Mouse (Mus musculus): Measurements from ENCODE around the gene Sema6d. TPM values are rescaled to one million over a fixed set of nuclear protein-coding genes. Genes with fewer than 3 reads are reported as not detected.
A peak's percentile ranks its signal among the peaks of the same experiment; 100 is the strongest.

Gene Sema6d
- polyA plus RNA-seq, 1 experiment from 2014 or later: 16.5 TPM

- no peak for ATAC-seq (replicated peaks; ENCODE audit: insufficient number of reproducible peaks, insufficient read depth, low FRiP score, low read depth)
- Histone ChIP-seq H3K9me3 (replicated peaks) (no peaks in the 10 kb centered on the region), H3K4me2 (no peak overlapping the region), H3K36me3 (no peaks in the 10 kb centered on the region), H3K9ac (no peak overlapping the region), H3K4me3 (no peak overlapping the region), H3K27ac (no peak overlapping the region), H3K27me3 (no peaks in the 10 kb centered on the region), H3K4me1 (replicated peaks) (no peaks in the 10 kb centered on the region)
- WGBS: 79% methylated on average over 2 of the region's 2 CpGs
These were observed 264.4 kb downstream of the Sema6d start for GRCm38 (mm10) chr2:124354191-124354590.

- Histone ChIP-seq H3K27ac (no peak overlapping the region), H3K4me2 (no peak overlapping the region), H3K4me1 (replicated peaks) (no peaks in the 10 kb centered on the region), H3K27me3 (no peaks in the 10 kb centered on the region), H3K9ac (no peak overlapping the region), H3K4me3 (no peak overlapping the region), H3K9me3 (replicated peaks) (no peaks in the 10 kb centered on the region), H3K36me3 (no peaks in the 10 kb centered on the region)
- ATAC-seq (replicated peaks; ENCODE audit: insufficient number of reproducible peaks, insufficient read depth, low FRiP score, low read depth): no peak
- WGBS: 86% methylated on average over 2 of the region's 2 CpGs
These were observed 264.9 kb downstream of the Sema6d start for GRCm38 (mm10) chr2:124354716-124355115.

- Histone ChIP-seq H3K4me3 (no peak overlapping the region), H3K4me2 (no peak overlapping the region), H3K27ac (peak overlapping the region; percentile 29), H3K36me3 (no peaks in the 10 kb centered on the region), H3K9me3 (replicated peaks) (no peaks in the 10 kb centered on the region), H3K9ac (no peak overlapping the region), H3K4me1 (replicated peaks) (peaks cover 31% of the 10 kb centered on the region), H3K27me3 (no peaks in the 10 kb centered on the region)
- WGBS: 30% methylated on average over 1 of the region's 1 CpGs
- no peak for ATAC-seq (replicated peaks; ENCODE audit: insufficient number of reproducible peaks, insufficient read depth, low FRiP score, low read depth)
These were observed 279.5 kb downstream of the Sema6d start for GRCm38 (mm10) chr2:124369291-124369690.

GRCm38 (mm10) chr2:124369991-124370390 is 280.2 kb downstream of the Sema6d start:
- H3K4me3 ChIP-seq: no peak overlapping the region
- no peaks in the 10 kb centered on the region for H3K27me3 ChIP-seq
- H3K4me2 ChIP-seq: no peak overlapping the region
- H3K9ac ChIP-seq: 0 out of 2 replicates have a peak overlapping the region, but pooled peaks have one; percentile 7
- no peaks in the 10 kb centered on the region for H3K9me3 ChIP-seq (replicated peaks)
- peak overlapping the region; percentile 29 for H3K27ac ChIP-seq
- no peak for ATAC-seq (replicated peaks; ENCODE audit: insufficient number of reproducible peaks, insufficient read depth, low FRiP score, low read depth)
- H3K36me3 ChIP-seq: no peaks in the 10 kb centered on the region
- H3K4me1 ChIP-seq (replicated peaks): peaks cover 31% of the 10 kb centered on the region
- 33% methylated on average over 2 of the region's 2 CpGs for WGBS

GRCm38 (mm10) chr2:124371363-124371762 is 281.6 kb downstream of the Sema6d start:
- no peaks in the 10 kb centered on the region for H3K27me3 ChIP-seq
- no peak overlapping the region for H3K4me2 ChIP-seq
- WGBS: 4% methylated on average over 2 of the region's 2 CpGs
- peak overlapping the region; percentile 50 for H3K27ac ChIP-seq
- peak; percentile 90 for ATAC-seq (replicated peaks; ENCODE audit: insufficient number of reproducible peaks, insufficient read depth, low FRiP score, low read depth)
- H3K9me3 ChIP-seq (replicated peaks): no peaks in the 10 kb centered on the region
- peaks cover 31% of the 10 kb centered on the region for H3K4me1 ChIP-seq (replicated peaks)
- no peak overlapping the region for H3K9ac ChIP-seq
- H3K36me3 ChIP-seq: no peaks in the 10 kb centered on the region
- H3K4me3 ChIP-seq: no peak overlapping the region

GRCm38 (mm10) chr2:124385053-124385452 is 295.3 kb downstream of the Sema6d start:
- H3K4me2 ChIP-seq: no peak overlapping the region
- H3K27ac ChIP-seq: no peak overlapping the region
- no peaks in the 10 kb centered on the region for H3K36me3 ChIP-seq
- no peak overlapping the region for H3K4me3 ChIP-seq
- no peaks in the 10 kb centered on the region for H3K4me1 ChIP-seq (replicated peaks)
- H3K9ac ChIP-seq: no peak overlapping the region
- no peaks in the 10 kb centered on the region for H3K9me3 ChIP-seq (replicated peaks)
- 72% methylated on average over 1 of the region's 1 CpGs for WGBS
- H3K27me3 ChIP-seq: no peaks in the 10 kb centered on the region
- no peak for ATAC-seq (replicated peaks; ENCODE audit: insufficient number of reproducible peaks, insufficient read depth, low FRiP score, low read depth)

GRCm38 (mm10) chr2:124385722-124386121 is 296.0 kb downstream of the Sema6d start:
- Histone ChIP-seq H3K4me2 (no peak overlapping the region), H3K27ac (no peak overlapping the region), H3K4me1 (replicated peaks) (no peaks in the 10 kb centered on the region), H3K9me3 (replicated peaks) (no peaks in the 10 kb centered on the region), H3K27me3 (no peaks in the 10 kb centered on the region), H3K36me3 (no peaks in the 10 kb centered on the region), H3K9ac (no peak overlapping the region), H3K4me3 (no peak overlapping the region)
- 63% methylated on average over 1 of the region's 1 CpGs for WGBS
- no peak for ATAC-seq (replicated peaks; ENCODE audit: insufficient number of reproducible peaks, insufficient read depth, low FRiP score, low read depth)

GRCm38 (mm10) chr2:124388269-124388668 is 298.5 kb downstream of the Sema6d start:
- no peak overlapping the region for H3K27ac ChIP-seq
- no peaks in the 10 kb centered on the region for H3K4me1 ChIP-seq (replicated peaks)
- WGBS: 81% methylated on average over 1 of the region's 1 CpGs
- H3K36me3 ChIP-seq: no peaks in the 10 kb centered on the region
- no peaks in the 10 kb centered on the region for H3K9me3 ChIP-seq (replicated peaks)
- no peak overlapping the region for H3K4me3 ChIP-seq
- no peak for ATAC-seq (replicated peaks; ENCODE audit: insufficient number of reproducible peaks, insufficient read depth, low FRiP score, low read depth)
- no peak overlapping the region for H3K4me2 ChIP-seq
- H3K27me3 ChIP-seq: no peaks in the 10 kb centered on the region
- no peak overlapping the region for H3K9ac ChIP-seq

- no peak for ATAC-seq (replicated peaks; ENCODE audit: insufficient number of reproducible peaks, insufficient read depth, low FRiP score, low read depth)
These were observed 307.0 kb downstream of the Sema6d start for GRCm38 (mm10) chr2:124396733-124397132.

GRCm38 (mm10) chr2:124397304-124397703 is 307.5 kb downstream of the Sema6d start:
- Histone ChIP-seq H3K36me3 (no peaks in the 10 kb centered on the region), H3K9ac (no peak overlapping the region), H3K4me3 (no peak overlapping the region), H3K27me3 (no peaks in the 10 kb centered on the region), H3K4me2 (no peak overlapping the region), H3K9me3 (replicated peaks) (no peaks in the 10 kb centered on the region), H3K27ac (no peak overlapping the region), H3K4me1 (replicated peaks) (no peaks in the 10 kb centered on the region)
- WGBS: 92% methylated on average over 5 of the region's 5 CpGs
- no peak for ATAC-seq (replicated peaks; ENCODE audit: insufficient number of reproducible peaks, insufficient read depth, low FRiP score, low read depth)

More at GRCm38 (mm10) chr2:124396733-124397132, 307.0 kb downstream of the Sema6d start:
- Histone ChIP-seq H3K27me3 (no peaks in the 10 kb centered on the region), H3K4me3 (no peak overlapping the region), H3K4me2 (no peak overlapping the region), H3K4me1 (replicated peaks) (no peaks in the 10 kb centered on the region), H3K9ac (no peak overlapping the region), H3K27ac (no peak overlapping the region), H3K9me3 (replicated peaks) (no peaks in the 10 kb centered on the region), H3K36me3 (no peaks in the 10 kb centered on the region)
- 72% methylated on average over 4 of the region's 4 CpGs for WGBS

GRCm38 (mm10) chr2:124399611-124400010 is 309.8 kb downstream of the Sema6d start:
- Histone ChIP-seq H3K4me2 (no peak overlapping the region), H3K27ac (no peak overlapping the region), H3K4me1 (replicated peaks) (peaks cover 11% of the 10 kb centered on the region), H3K4me3 (no peak overlapping the region), H3K27me3 (no peaks in the 10 kb centered on the region), H3K9ac (no peak overlapping the region), H3K9me3 (replicated peaks) (no peaks in the 10 kb centered on the region), H3K36me3 (no peaks in the 10 kb centered on the region)
- WGBS: 89% methylated on average over 2 of the region's 2 CpGs
- no peak for ATAC-seq (replicated peaks; ENCODE audit: insufficient number of reproducible peaks, insufficient read depth, low FRiP score, low read depth)

- H3K27me3 ChIP-seq: no peaks in the 10 kb centered on the region
- no peaks in the 10 kb centered on the region for H3K36me3 ChIP-seq
- no peak overlapping the region for H3K9ac ChIP-seq
- no peak overlapping the region for H3K4me2 ChIP-seq
- peaks cover 15% of the 10 kb centered on the region for H3K4me1 ChIP-seq (replicated peaks)
- no peaks in the 10 kb centered on the region for H3K9me3 ChIP-seq (replicated peaks)
- no peak overlapping the region for H3K4me3 ChIP-seq
- 66% methylated on average over 6 of the region's 6 CpGs for WGBS
- ATAC-seq (replicated peaks; ENCODE audit: insufficient number of reproducible peaks, insufficient read depth, low FRiP score, low read depth): no peak
- H3K27ac ChIP-seq: no peak overlapping the region
These were observed 312.1 kb downstream of the Sema6d start for GRCm38 (mm10) chr2:124401727-124402380.

Data from heart, embryonic 15.5 days (tissue).